Mouse (Mus musculus) ovary, postnatal 14 days (tissue): ENCODE measurements around the gene Isy1.

Experiments
- DNase-seq: peaks from one replicate; pipeline ENCODE4 v3.0.0; 2022; ENCODE audit warnings: low spot score

Gene Isy1

DNA sequence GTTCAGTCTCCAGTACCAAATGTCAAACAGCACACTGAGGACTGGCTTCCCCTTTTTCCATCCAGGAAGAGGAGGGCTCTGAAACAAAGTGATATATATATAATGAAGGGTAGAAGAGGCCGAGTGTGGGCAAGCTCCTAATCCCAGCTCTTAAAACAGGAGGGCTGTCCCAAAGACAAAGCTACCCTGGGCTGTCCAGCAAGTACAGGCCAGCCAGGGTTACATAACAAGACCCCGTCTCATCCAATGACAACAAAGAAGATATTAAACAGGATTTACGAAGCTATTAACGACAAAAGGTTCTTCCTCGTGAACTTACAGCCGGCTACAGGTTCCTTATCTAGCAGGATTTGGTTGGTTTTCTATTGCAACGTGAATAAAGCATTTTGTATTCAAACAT lies 33.7 kb downstream of the Isy1 start:
- DNase-seq, result no peak

- DNase-seq, result no peak
Measured at GRCm38 (mm10) chr6:87804036-87804435, 34.6 kb downstream of the Isy1 start.

DNA sequence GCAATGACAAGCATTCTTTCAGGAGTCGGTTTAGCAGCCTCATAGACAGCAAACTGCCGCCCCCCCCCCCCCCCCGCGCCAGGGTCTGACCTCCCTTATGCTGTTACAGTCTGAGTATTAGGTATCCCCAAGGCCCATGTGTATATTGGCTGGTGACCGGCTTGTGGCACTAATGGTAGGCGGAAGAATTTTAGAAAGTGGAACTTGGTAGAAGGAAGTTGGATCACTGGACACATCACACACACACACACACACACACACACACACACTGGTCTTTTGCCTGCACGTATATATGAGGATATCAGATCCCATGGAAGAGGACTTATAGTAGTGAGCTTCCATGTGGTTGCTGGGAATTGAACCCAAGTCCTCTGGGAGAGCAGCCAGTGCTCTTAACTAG lies 36.1 kb downstream of the Isy1 start:
- DNase-seq, result no peak

DNA sequence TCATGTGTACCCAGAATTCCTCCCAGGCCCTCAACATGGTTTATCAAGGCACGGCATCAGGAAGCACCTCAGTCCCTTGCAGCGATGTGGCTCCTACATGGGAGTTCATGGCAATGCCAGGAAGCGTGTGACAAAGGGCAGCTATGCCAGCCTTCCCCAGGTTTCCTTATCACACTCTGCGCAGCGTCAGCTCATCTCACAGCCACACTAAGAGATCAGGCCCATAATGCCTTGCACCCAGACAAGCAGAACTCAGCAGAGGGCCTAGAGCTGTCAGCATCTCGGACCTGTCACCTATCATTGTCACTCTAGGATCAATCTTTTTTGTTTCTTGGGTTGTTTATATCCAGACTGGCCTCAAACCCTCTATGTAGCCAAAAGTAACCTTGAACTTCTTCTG lies 39.0 kb downstream of the Isy1 start:
- DNase-seq, result no peak

DNA sequence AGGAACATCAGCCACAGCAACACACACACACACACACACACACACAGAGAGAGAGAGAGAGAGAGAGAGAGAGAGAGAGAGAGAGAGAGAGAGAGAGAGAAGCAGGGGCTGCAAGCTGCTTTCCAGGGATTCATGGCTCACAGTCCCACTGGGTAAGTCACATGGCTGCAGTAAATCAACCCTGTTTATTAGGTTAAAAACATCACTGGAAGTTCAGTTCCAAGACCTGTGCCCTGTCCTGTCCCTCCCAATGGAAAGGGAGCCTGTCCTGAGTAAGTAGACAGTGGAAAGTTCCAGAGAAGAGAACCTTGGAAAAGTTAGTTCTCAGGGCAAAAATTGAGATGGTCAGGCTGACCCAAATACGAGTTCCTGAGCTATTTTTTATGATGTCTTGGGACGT lies 41.3 kb downstream of the Isy1 start:
- DNase-seq, result no peak

GRCm38 (mm10) chr6:87796251-87796880 lies 42.2 kb downstream of the Isy1 start:
- no peak for DNase-seq

GRCm38 (mm10) chr6:87795385-87796150 lies 43.0 kb downstream of the Isy1 start:
- DNase-seq, result no peak

GRCm38 (mm10) chr6:87793821-87794510 lies 44.6 kb downstream of the Isy1 start:
- DNase-seq, result no peak

GRCm38 (mm10) chr6:87791826-87792225 lies 46.8 kb downstream of the Isy1 start:
- no peak for DNase-seq

DNA sequence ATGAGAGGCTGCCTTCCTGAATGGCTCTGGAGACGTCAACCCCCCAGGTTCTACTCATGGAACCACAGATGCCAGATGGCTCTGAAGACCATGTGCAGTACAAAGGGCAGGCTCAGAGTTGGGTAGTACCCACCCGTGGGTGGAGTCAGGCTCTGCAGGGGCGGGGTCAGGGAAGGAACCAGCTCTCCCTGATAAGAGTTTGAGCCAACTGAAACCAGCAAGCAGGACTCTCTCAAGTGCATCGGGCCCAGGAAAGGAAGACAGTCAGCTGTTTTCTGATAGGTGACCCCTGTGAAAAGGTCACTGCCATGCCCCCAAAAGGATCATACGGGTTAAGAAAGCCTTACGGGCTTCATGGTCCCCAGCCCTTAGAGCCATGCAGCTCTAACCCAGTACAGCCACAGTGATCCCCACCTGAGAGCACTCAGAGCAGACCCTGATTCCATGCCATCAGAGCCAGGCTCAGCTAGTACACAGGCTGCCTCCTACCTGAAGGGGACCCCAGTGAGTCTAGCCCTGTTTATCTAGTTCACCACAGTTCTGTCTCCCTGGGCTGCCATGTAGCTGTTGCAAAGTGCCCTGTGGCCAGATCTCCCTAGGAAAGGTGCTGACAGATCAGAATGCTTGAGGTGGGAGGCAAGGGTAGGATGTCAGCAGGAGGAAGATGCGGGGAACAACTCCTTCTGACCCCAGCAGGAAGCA lies 47.7 kb downstream of the Isy1 start:
- DNase-seq, result no peak

- no peak for DNase-seq
Measured at GRCm38 (mm10) chr6:87789791-87790190, 48.8 kb downstream of the Isy1 start.

DNA sequence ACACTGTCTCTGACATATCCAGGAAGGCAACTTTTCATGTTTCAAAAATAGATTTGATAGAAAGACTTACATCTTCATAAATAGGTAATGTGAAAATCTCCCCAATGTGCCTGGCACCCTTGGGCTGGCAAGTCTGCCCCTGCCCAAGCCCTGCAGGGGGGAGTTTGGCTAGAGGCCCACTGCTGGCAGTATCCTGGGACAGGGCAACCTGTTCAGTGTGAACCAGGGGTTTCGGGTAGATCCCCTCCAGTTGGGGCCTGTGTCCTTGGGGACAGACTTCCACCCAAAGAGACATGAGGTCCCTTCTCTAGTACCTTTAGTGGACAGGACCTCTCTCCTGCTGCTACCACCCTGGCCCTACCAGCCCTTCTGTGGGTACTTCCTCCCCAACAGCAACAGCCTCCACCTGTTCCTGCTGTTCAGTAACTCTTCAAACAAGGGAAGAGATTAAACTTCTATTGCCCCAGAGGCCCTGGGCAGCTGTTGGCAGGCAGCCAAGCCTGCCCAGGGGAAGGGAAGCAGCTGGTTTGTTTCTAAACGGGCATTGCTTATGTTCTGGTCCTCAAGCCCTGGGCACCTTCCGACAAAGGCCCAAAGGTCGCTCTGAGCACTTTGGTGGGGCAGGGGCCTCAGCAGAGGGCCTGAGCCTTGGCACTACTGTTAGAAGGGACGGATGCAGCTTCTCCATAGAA lies 49.6 kb downstream of the Isy1 start:
- peak; percentile 47 for DNase-seq

DNA sequence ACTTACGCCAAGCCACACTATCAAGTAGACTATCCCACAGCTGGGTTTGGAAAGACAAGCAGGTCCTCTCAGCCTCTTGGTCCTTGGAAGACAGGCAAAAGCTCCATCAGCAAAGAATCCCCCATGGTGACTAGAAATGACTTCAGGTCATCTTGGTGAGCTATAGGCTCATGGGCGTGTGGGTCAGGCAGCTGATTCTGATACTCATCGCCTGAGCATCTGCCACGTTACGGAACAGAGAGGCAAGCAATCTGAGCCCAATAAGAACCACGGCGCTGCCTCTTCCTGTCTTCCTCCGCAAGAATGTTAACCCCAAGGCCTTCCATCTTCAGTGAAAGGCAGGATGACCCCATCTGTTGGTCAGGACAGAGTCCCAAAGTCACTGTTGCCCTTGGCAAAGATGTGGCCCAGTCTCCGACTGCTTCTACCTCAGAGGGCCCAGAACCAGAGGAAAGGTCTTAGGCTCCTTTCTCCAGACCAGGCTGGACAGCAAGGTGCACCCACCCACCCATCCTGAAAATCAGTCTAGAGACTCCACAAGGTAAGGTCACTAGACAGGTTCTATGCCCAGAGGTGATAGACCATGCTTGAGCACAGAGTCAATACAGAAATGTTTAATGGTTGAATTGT lies 50.2 kb downstream of the Isy1 start:
- no peak for DNase-seq

DNA sequence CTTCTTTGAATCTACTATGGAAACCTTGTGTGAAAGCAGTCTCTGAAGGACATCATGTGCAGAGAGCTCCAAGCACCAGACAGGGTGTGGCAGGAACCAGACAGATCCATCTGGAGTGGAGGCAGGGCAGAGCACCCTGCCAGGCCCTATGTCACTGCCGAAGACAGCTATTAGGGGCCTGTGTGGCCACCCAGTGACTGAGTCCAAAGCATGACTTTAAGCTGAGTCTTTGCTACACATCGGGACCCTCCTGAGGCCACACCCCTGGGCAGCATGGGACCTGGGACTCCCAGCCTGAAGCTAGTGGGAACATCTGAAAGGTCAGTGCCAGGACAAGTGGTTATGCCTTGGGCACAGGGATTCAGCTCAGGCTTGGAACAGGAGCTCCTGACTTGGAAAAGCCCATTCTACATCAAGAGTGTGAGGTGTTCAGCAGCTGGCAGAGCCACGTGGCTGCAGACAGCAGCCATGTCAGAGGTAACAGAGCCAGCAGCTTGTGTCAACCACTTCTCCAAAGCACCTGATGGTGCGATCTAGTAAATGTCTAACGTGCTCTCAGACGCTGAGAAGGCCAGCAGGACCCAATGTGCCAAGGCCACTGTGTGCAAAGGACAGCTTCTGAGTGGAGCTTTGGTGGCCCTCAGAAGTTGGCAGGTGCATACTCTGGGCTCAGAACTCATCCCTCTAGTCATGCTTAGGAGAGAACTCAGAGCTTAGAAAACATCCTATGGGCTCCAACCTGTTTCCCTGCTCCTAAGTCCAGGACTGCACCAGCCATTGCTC lies 51.3 kb downstream of the Isy1 start:
- DNase-seq, result no peak

DNA sequence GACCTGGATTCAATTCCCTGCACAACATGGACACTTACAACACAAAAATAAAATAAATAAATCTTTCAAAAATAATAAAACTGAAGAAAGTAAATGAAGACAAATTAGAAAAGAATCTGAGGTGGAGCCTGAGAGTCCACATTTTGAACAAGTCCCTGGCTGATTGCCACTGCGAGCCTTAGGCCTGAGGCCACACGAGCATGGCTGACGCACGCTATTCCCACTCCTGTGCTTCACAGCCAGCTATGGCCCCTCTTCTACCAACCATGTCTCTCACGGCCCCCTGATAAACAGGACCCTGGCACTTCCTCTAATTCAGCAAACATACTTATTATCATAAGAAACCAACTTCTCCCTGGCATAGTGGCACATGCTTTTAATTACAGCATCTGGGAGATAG lies 52.0 kb downstream of the Isy1 start:
- no peak for DNase-seq

- DNase-seq, result no peak
Measured at GRCm38 (mm10) chr6:87784033-87784432, 54.6 kb downstream of the Isy1 start.

GRCm38 (mm10) chr6:87780546-87781301 lies 57.9 kb downstream of the Isy1 start:
- DNase-seq, result no peak

DNA sequence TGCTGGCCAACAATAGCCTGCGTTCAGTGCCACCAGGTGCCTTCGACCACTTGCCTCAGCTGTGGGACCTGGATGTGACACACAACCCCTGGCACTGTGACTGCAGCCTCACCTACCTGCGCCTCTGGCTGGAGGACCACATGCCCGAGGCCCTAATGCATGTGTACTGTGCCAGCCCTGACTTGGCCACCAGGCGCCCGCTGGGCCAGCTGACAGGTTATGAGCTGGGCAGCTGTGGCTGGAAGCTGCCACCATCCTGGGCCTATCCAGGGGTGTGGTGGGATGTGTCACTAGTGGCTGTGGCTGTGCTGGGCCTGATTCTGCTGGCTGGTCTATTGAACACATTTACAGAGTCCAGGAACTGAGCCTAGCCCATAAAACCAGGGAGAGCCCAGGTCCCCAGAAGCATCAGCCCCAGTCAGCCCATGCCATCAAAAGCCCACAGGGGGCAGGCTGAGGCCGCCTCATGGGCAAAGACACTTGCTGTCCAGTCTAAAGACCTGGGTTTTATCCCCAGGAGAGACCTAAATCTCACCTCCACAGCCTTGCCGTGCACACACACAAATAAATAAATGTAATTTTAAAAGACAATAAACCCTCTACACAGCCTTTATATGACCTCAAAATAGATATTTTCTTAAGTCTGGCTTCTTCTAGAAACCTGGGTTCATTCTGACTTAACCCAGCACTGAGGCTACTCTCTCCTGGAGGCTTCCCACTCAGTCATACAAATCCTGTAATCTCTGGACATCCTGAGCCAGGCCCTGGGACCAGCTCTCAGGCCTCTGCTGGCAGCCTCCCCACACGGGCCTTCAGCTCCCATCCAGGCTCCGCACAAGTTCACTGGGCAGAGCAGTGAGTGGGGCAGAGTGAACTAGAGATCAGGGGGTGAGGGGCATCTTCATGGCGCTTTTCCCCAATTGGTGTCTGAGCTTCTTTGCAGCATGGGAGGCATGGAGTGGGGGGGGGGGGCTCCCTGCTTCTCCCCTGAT lies 59.1 kb downstream of the Isy1 start:
- DNase-seq, result no peak
